Comparison of ENCODE assay signal across 8 mouse cellular contexts in genomic region chr7:25179606-25180161, GRCm38 (mm10). TPM values are rescaled to one million over a fixed set of nuclear protein-coding genes. Genes with fewer than 3 reads are reported as not detected.
DNase-seq lines count a peak whose midpoint lies in the region; ATAC-seq lines count a peak whose summit lies in the region.

Pou2f2 (minus strand) TSS chr7:25179726.

- peaks cover 61% of the 10 kb centered on the region for H3K4me1 ChIP-seq in hindbrain, embryonic 15.5 days (replicated peaks)

- peak within 1 kb of the TSS; percentile 53 for H3K4me3 ChIP-seq in hindbrain, embryonic 15.5 days

- DNase-seq in R1 (ENCODE audit: low read depth, low spot score), result peak; percentile 91
- DNase-seq in cerebellum, postnatal 14 days, result peak; percentile 89 to 90
- peak; percentile 85 to 86 for DNase-seq in frontal cortex, postnatal 36 days (ENCODE audit: low spot score in 2 of 2)
- peak; percentile 80 to 91 for DNase-seq in left cerebral cortex, adult 18-20 months (ENCODE audit: low spot score in 2 of 2)
- DNase-seq in lung, postnatal 25 days (ENCODE audit: low spot score), result peak; percentile 49
- DNase-seq in ovary, postnatal 36 days (ENCODE audit: low spot score), result peak; percentile 78
- peak; percentile 46 for DNase-seq in urinary bladder, adult 2 months (ENCODE audit: low spot score)

- H3K9ac ChIP-seq in hindbrain, embryonic 15.5 days, result peak within 1 kb of the TSS; percentile 77

- H3K27ac ChIP-seq in hindbrain, embryonic 15.5 days (replicated peaks), result peak within 1 kb of the TSS; percentile 97

- 0% methylated on average over 33 of the region's 56 CpGs for WGBS in hindbrain, embryonic 15.5 days

- H3K4me2 ChIP-seq in hindbrain, embryonic 15.5 days, result peak within 1 kb of the TSS; percentile 69

- no peaks in the 10 kb centered on the region for H3K36me3 ChIP-seq in hindbrain, embryonic 15.5 days

- H3K27me3 ChIP-seq in hindbrain, embryonic 15.5 days, result peaks cover 10% of the 10 kb centered on the region; the same call in 1 of the 2 replicates

- peak; percentile 94 for ATAC-seq in hindbrain, embryonic 15.5 days (ENCODE audit: low FRiP score, low read depth)

- no peaks in the 10 kb centered on the region for H3K9me3 ChIP-seq in hindbrain, embryonic 15.5 days

RNA-seq across cellular contexts. Expression of gene Pou2f2, which starts in this region (rescaled TPM):
- polyA plus RNA-seq in hindbrain, embryonic 15.5 days (2015; fragmentation: Nextera tagmentation; extraction: Ambion mirVana), result 29.6 and 33.4 TPM in 2 replicates
- 10 to 100 TPM in 1 of 2 experiments, 1 to 10 TPM in 1; 7.7 to 12.9 TPM for total RNA-seq in left cerebral cortex, adult 18-20 months (2021)
- 0.65 and 1.0 TPM in 2 replicates for polyA plus RNA-seq in urinary bladder, adult 2 months (2012; rRNA removed)

Comparison
In these comparisons a context has a peak if more than half of its experiments do, and no peak if none do; other contexts are left out.
1. Peak in every context shown above with its lines: DNase-seq, ATAC-seq, H3K4me3 ChIP-seq and H3K27ac ChIP-seq.
2. RNA of gene Pou2f2 (polyA plus RNA-seq): 29.6 to 33.4 TPM in hindbrain, embryonic 15.5 days; 0.65 to 1.0 TPM in urinary bladder, adult 2 months; every median in the first group is over 10 times any median in the second.